Mouse (Mus musculus) MEL (cell line): ENCODE data around the gene Ptms. TPM values are rescaled to one million over a fixed set of nuclear protein-coding genes. Genes with fewer than 3 reads are reported as not detected.

ENCODE experiments used
- DNase-seq: peaks from one replicate; pipeline ENCODE4 v3.0.0; 2011; ENCODE audit warnings: low read depth, low spot score
- H3K27ac ChIP-seq: 2 replicates; pipeline ENCODE4 v1.5.1; 2012; ENCODE audit warnings: low read depth, mild to moderate bottlenecking, control low read depth, low read length, moderate library complexity; ENCODE audit not compliant: control insufficient read depth
- H3K27me3 ChIP-seq, 2 experiments: fragments of 150-350 bp in 1 of 2; sonication (generic) in 1 of 2; 2 replicates each; pipeline ENCODE4 v1.6.1; 2012; ENCODE audit warnings: low read length in 2 of 2, mild to moderate bottlenecking in 2 of 2, improper control_type of control experiment in 1 of 2, moderate library complexity in 1 of 2; ENCODE audit not compliant: insufficient read depth in 2 of 2, control insufficient read depth in 1 of 2
- H3K36me3 ChIP-seq, 2 experiments: 2 replicates each; pipeline ENCODE4 v1.6.1; 2012 to 2014; ENCODE audit warnings: low read length in 2 of 2, improper control_type of control experiment in 1 of 2, inconsistent platforms in 1 of 2, mild to moderate bottlenecking in 1 of 2; ENCODE audit not compliant: insufficient read depth in 2 of 2, control insufficient read depth in 1 of 2
- H3K4me1 ChIP-seq, 2 experiments: fragments of 150-350 bp in 1 of 2; sonication (generic) in 1 of 2; 2 replicates each; pipeline ENCODE4 v1.6.1; 2012; ENCODE audit warnings: low read length in 2 of 2, improper control_type of control experiment in 1 of 2, mild to moderate bottlenecking in 1 of 2; ENCODE audit not compliant: insufficient read depth in 2 of 2, control insufficient read depth in 1 of 2
- H3K4me3 ChIP-seq, 2 experiments: fragments of 150-350 bp in 1 of 2; sonication (generic) in 1 of 2; 2 replicates each; pipeline ENCODE4 v1.5.1; 2012; ENCODE audit warnings: low read depth in 2 of 2, low read length in 2 of 2, mild to moderate bottlenecking in 2 of 2, moderate library complexity in 2 of 2, control low read depth in 1 of 2, improper control_type of control experiment in 1 of 2; ENCODE audit not compliant: control insufficient read depth in 1 of 2, insufficient read depth in 1 of 2
- H3K79me2 ChIP-seq: 2 replicates; pipeline ENCODE4 v1.6.1; 2012; ENCODE audit warnings: mild to moderate bottlenecking, low read length, moderate library complexity; ENCODE audit not compliant: control insufficient read depth, poor library complexity, insufficient read depth
- H3K9ac ChIP-seq: 2 replicates; pipeline ENCODE4 v1.6.1; 2012; ENCODE audit warnings: low read depth, mild to moderate bottlenecking, control low read depth, low read length, moderate library complexity; ENCODE audit not compliant: control insufficient read depth, poor library complexity, severe bottlenecking
- H3K9me3 ChIP-seq: fragments of 150-350 bp; sonication (generic); replicated peaks from 2 replicates; pipeline ENCODE4 v1.6.1; 2012; ENCODE audit warnings: mild to moderate bottlenecking, low read length, improper control_type of control experiment, moderate library complexity; ENCODE audit not compliant: insufficient read depth
- BHLHE40 ChIP-seq: IDR thresholded peaks from 2 replicates; pipeline ENCODE4 v1.6.1; 2012; ENCODE audit warnings: low read depth, mild to moderate bottlenecking, inconsistent platforms, low read length, improper control_type of control experiment, borderline replicate concordance
- CHD1 ChIP-seq: IDR thresholded peaks from 2 replicates; pipeline ENCODE4 v1.6.1; 2012; ENCODE audit warnings: low read depth, mild to moderate bottlenecking, inconsistent platforms, low read length, improper control_type of control experiment
- CHD2 ChIP-seq: IDR thresholded peaks from 2 replicates; pipeline ENCODE4 v1.6.1; 2011; ENCODE audit warnings: low read length, improper control_type of control experiment
- E2F4 ChIP-seq: IDR thresholded peaks from 2 replicates; pipeline ENCODE4 v1.6.1; 2011; ENCODE audit warnings: low read depth, low read length, improper control_type of control experiment, borderline replicate concordance
- ELF1 ChIP-seq: IDR thresholded peaks from 2 replicates; pipeline ENCODE4 v1.6.1; 2014; ENCODE audit warnings: low read depth, mild to moderate bottlenecking, inconsistent platforms, low read length, improper control_type of control experiment, moderate library complexity
- EP300 ChIP-seq, 2 experiments: IDR thresholded peaks; 2 replicates each; pipeline ENCODE4 v1.6.1; 2011; ENCODE audit warnings: improper control_type of control experiment in 2 of 2, low read length in 2 of 2, low read depth in 1 of 2, mild to moderate bottlenecking in 1 of 2
- ETS1 ChIP-seq: IDR thresholded peaks from 2 replicates; pipeline ENCODE4 v1.6.1; 2012; ENCODE audit warnings: low read depth, mild to moderate bottlenecking, inconsistent platforms, low read length, improper control_type of control experiment, moderate library complexity
- GABPA ChIP-seq: IDR thresholded peaks from 2 replicates; pipeline ENCODE4 v1.6.1; 2012; ENCODE audit warnings: low read depth, mild to moderate bottlenecking, inconsistent platforms, low read length, improper control_type of control experiment, moderate library complexity
- GATA1 ChIP-seq: IDR thresholded peaks from 2 replicates; pipeline ENCODE4 v1.6.1; 2011; ENCODE audit warnings: low read depth, low read length, improper control_type of control experiment
- HCFC1 ChIP-seq: IDR thresholded peaks from 2 replicates; pipeline ENCODE4 v1.6.1; 2012; ENCODE audit warnings: low read depth, mild to moderate bottlenecking, inconsistent platforms, low read length, improper control_type of control experiment, moderate library complexity
- KAT2A ChIP-seq: conservative IDR thresholded peaks from 2 replicates; pipeline ENCODE4 v1.6.1; 2012; ENCODE audit warnings: low read depth, low read length, improper control_type of control experiment, inconsistent platforms
- MAZ ChIP-seq: IDR thresholded peaks from 2 replicates; pipeline ENCODE4 v1.6.1; 2012; ENCODE audit warnings: low read depth, mild to moderate bottlenecking, inconsistent platforms, low read length, improper control_type of control experiment
- MEF2A ChIP-seq: IDR thresholded peaks from 2 replicates; pipeline ENCODE4 v1.6.1; 2014; ENCODE audit warnings: low read depth, mild to moderate bottlenecking, inconsistent platforms, low read length, improper control_type of control experiment; ENCODE audit not compliant: poor library complexity, insufficient replicate concordance, severe bottlenecking; ENCODE audit errors: extremely low read depth
- MXI1 ChIP-seq: IDR thresholded peaks from 2 replicates; pipeline ENCODE4 v1.6.1; 2011; ENCODE audit warnings: mild to moderate bottlenecking, low read depth, low read length, improper control_type of control experiment
- MYC ChIP-seq: IDR thresholded peaks from 2 replicates; pipeline ENCODE4 v1.6.1; 2011; ENCODE audit warnings: low read depth, mild to moderate bottlenecking, low read length, improper control_type of control experiment, moderate library complexity
- NELFE ChIP-seq: IDR thresholded peaks from 2 replicates; pipeline ENCODE4 v1.6.1; 2011; ENCODE audit warnings: low read depth, low read length, improper control_type of control experiment
- NRF1 ChIP-seq: IDR thresholded peaks from 2 replicates; pipeline ENCODE4 v1.6.1; 2014; ENCODE audit warnings: low read depth, mild to moderate bottlenecking, inconsistent platforms, low read length, improper control_type of control experiment, moderate library complexity; ENCODE audit not compliant: poor library complexity, insufficient read depth, severe bottlenecking
- POLR2AphosphoS5 ChIP-seq: IDR thresholded peaks from 2 replicates; pipeline ENCODE4 v1.6.1; 2012; ENCODE audit warnings: low read depth, borderline replicate concordance, mild to moderate bottlenecking, inconsistent platforms, low read length, moderate library complexity, mixed read lengths
- RCOR1 ChIP-seq: IDR thresholded peaks from 2 replicates; pipeline ENCODE4 v1.6.1; 2012; ENCODE audit warnings: low read depth, mild to moderate bottlenecking, inconsistent platforms, low read length, improper control_type of control experiment
- SIN3A ChIP-seq: IDR thresholded peaks from 2 replicates; pipeline ENCODE4 v1.6.1; 2012; ENCODE audit warnings: low read length, improper control_type of control experiment, inconsistent platforms
- SMC3 ChIP-seq: IDR thresholded peaks from 2 replicates; pipeline ENCODE4 v1.6.1; 2011; ENCODE audit warnings: low read depth, low read length, improper control_type of control experiment
- TAL1 ChIP-seq: IDR thresholded peaks from 2 replicates; pipeline ENCODE4 v1.6.1; 2012; ENCODE audit warnings: mild to moderate bottlenecking, inconsistent platforms, low read length, moderate library complexity, mixed read lengths
- TBP ChIP-seq: IDR thresholded peaks from 2 replicates; pipeline ENCODE4 v1.8.0; 2011; ENCODE audit warnings: low read depth, low read length, improper control_type of control experiment
- TCF12 ChIP-seq: IDR thresholded peaks from 2 replicates; pipeline ENCODE4 v1.6.1; 2014; ENCODE audit warnings: low read depth, mild to moderate bottlenecking, inconsistent platforms, low read length, improper control_type of control experiment, moderate library complexity
- USF2 ChIP-seq, 2 experiments: IDR thresholded peaks; 2 replicates each; pipeline ENCODE4 v1.6.1; 2011 to 2012; ENCODE audit warnings: improper control_type of control experiment in 2 of 2, low read length in 2 of 2, borderline replicate concordance in 1 of 2, inconsistent platforms in 1 of 2, low read depth in 1 of 2, mild to moderate bottlenecking in 1 of 2; ENCODE audit not compliant: insufficient read depth in 1 of 2
- ZC3H11A ChIP-seq: IDR thresholded peaks from 2 replicates; pipeline ENCODE4 v1.6.1; 2012; ENCODE audit warnings: low read depth, mild to moderate bottlenecking, inconsistent platforms, low read length, improper control_type of control experiment
- ZKSCAN1 ChIP-seq: IDR thresholded peaks from 2 replicates; pipeline ENCODE4 v1.6.1; 2012; ENCODE audit warnings: low read depth, mild to moderate bottlenecking, inconsistent platforms, low read length, improper control_type of control experiment, moderate library complexity
- ZMIZ1 ChIP-seq: IDR thresholded peaks from 2 replicates; pipeline ENCODE4 v1.6.1; 2012; ENCODE audit warnings: low read depth, mild to moderate bottlenecking, inconsistent platforms, low read length, improper control_type of control experiment, moderate library complexity
- polyA plus RNA-seq, 2 experiments: library from polyadenylated mRNA; stranded (reverse) in 1 of 2; unstranded in 1 of 2; fragments of >175 nt in 1 of 2; fragments of >200 nt in 1 of 2; gene quantifications; 2 replicates each; pipeline versions ENCODE4 v1.2.1 to v1.2.4; 2012; ENCODE audit warnings: low replicate concordance in 2 of 2, low read depth in 1 of 2; ENCODE audit not compliant: insufficient read length in 2 of 2, insufficient read depth in 1 of 2, missing spikeins in 1 of 2
- total RNA-seq: library from RNA; depleted of rRNA; stranded (reverse); fragments of 300-350 nt; gene quantifications from 2 replicates; pipeline ENCODE4 v1.2.3, GENCODE M21; 2012

Gene Ptms
- total and polyA plus RNA-seq, 3 experiments = 31.8 to 177 TPM; not detected in 1

DNA sequence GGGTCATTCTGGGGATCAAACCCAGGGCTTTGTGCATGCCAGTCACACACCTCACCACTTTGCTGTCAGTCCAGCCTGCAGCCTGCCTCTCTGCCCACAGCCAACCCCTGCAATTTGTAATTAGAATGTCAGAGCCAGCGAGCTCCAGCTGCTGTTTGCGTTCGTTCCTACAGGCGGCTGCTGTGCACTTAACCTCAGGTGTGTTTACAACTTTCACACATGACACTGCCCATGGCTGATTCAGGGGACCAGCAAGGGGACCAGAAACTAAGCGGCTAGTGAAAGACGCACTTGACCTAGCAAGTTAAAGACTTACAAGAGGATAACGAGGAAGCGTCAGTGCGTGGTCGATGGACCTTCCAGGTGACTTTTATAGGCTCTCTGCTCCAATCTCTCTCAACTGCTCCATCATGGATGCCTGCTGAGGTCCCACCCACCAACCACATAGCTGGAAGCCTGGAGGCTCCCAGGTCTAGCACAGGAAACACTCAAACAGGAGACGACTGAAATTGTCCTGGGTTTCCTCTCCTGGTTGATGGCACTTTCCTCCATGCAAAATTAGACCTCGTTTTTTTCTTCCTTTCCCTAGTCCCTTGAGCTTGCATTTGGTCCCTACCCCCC is 5.4 kb upstream of the Ptms start:
- Histone ChIP-seq H3K27ac (no peak overlapping the region), H3K9ac (no peak overlapping the region), H3K79me2 (no peaks in the 10 kb centered on the region), H3K36me3 (peaks cover 0 to 15% of the 10 kb centered on the region in 2 experiments; a peak in 2 of 4 replicates), H3K9me3 (no peaks in the 10 kb centered on the region), H3K4me1 (peaks cover 13 to 17% of the 10 kb centered on the region in 2 experiments), H3K27me3 (no peaks in the 10 kb centered on the region), H3K4me3 (no peak overlapping the region)
- TF ChIP-seq E2F4 = no peak
- no peak for TF ChIP-seq MXI1
- no peak for TF ChIP-seq CHD2
- TF ChIP-seq ZKSCAN1 = no peak
- TF ChIP-seq ZC3H11A = no peak
- TF ChIP-seq ETS1 = no peak
- no peak for TF ChIP-seq EP300 (IDR thresholded peaks at IDR 0.05; ENCODE audit: low read depth in 1 of 2, low read length in 2 of 2)
- TF ChIP-seq CHD1 = no peak
- TF ChIP-seq SIN3A = no peak
- TF ChIP-seq ZMIZ1 = no peak
- no peak for TF ChIP-seq HCFC1
- no peak for TF ChIP-seq TBP
- TF ChIP-seq MEF2A = no peak
- TF ChIP-seq POLR2AphosphoS5 = no peak
- no peak for TF ChIP-seq MYC
- TF ChIP-seq NRF1 = no peak
- no peak for TF ChIP-seq SMC3
- no peak for TF ChIP-seq USF2 (IDR thresholded peaks at IDR 0.05; ENCODE audit: borderline replicate concordance in 1 of 2, insufficient read depth in 1 of 2, low read depth in 1 of 2, low read length in 2 of 2)
- DNase-seq = no peak

DNA sequence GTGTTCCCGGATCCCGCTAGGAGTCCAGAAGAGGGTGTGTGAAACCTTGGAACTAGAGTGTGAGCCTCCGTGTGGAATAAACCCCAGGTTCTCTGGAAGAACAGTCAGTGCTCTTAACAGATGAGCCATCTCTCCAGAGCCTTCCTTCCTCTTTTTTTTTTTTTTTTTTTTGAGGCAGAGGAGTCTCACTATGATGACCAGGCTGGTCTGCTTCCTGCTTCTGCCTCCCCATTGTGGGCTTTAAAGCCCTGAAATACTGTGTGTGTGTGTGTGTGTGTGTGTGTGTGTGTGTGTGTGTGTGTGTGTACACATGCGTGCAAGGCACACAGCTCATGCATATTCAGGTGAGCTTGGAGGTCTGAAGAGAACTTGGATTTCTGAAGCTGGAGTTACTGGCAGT is 1.6 kb upstream of the Ptms start:
- peak; percentile 76 for DNase-seq
- Histone ChIP-seq H3K27ac (peak overlapping the region; percentile 60), H3K79me2 (peaks cover 6% of the 10 kb centered on the region; the same call in 1 of the 2 replicates), H3K9me3 (no peaks in the 10 kb centered on the region), H3K27me3 (no peaks in the 10 kb centered on the region), H3K4me1 (peaks cover 20 to 35% of the 10 kb centered on the region in 2 experiments), H3K9ac (peak overlapping the region; percentile 33), H3K4me3 (peak overlapping the region in 1 of 2 experiments; percentile 13; a peak in 2 of 4 replicates), H3K36me3 (peaks cover 0 to 29% of the 10 kb centered on the region in 2 experiments; a peak in 2 of 4 replicates)
- no peak for TF ChIP-seq TCF12
- TF ChIP-seq TBP = 0 out of 2 replicates have a peak, but pooled peaks have one; percentile 15
- TF ChIP-seq MAZ = no peak
- TF ChIP-seq E2F4 = no peak
- TF ChIP-seq POLR2AphosphoS5 = no peak
- TF ChIP-seq KAT2A = no peak
- TF ChIP-seq MYC = no peak
- TF ChIP-seq GABPA = no peak
- TF ChIP-seq TAL1 = no peak
- no peak for TF ChIP-seq ZKSCAN1
- TF ChIP-seq HCFC1 = peak; percentile 58
- peak; percentile 43; the same call in 1 of the 2 replicates for TF ChIP-seq RCOR1
- TF ChIP-seq NELFE = no peak
- peak; percentile 69 for TF ChIP-seq GATA1
- 0 out of 2 replicates have a peak, but pooled peaks have one; percentile 15 for TF ChIP-seq NRF1
- TF ChIP-seq BHLHE40 = no peak
- peak; percentile 57; the same call in 1 of the 2 replicates for TF ChIP-seq ELF1
- TF ChIP-seq SIN3A = peak; percentile 29; the same call in 1 of the 2 replicates
- TF ChIP-seq CHD2 = no peak
- TF ChIP-seq EP300 (IDR thresholded peaks at IDR 0.05; ENCODE audit: low read depth in 1 of 2, low read length in 2 of 2) = peak in 1 of 2 experiments; percentile 68; a peak in 2 of 4 replicates
- peak; percentile 39; the same call in 1 of the 2 replicates for TF ChIP-seq ETS1
